Mouse (Mus musculus) myocyte (in vitro differentiated cells): ENCODE data around the gene Wdfy3.

Experiments used
- CEBPB ChIP-seq: IDR thresholded peaks from 2 replicates; pipeline ENCODE4 v1.6.1; 2011; ENCODE audit warnings: mild to moderate bottlenecking, moderate library complexity; ENCODE audit not compliant: poor library complexity, insufficient read depth, severe bottlenecking
- E2F4 ChIP-seq: IDR thresholded peaks from one replicate; pipeline ENCODE4 v1.6.1; 2011; ENCODE audit warnings: mild to moderate bottlenecking, control low read depth, moderate library complexity; ENCODE audit not compliant: insufficient read depth
- MAX ChIP-seq: IDR thresholded peaks from one replicate; pipeline ENCODE4 v1.6.1; 2011; ENCODE audit warnings: low read depth, mild to moderate bottlenecking, control low read depth
- MYOG ChIP-seq, 3 experiments: IDR thresholded peaks; one replicate each; pipeline ENCODE4 v1.6.1; 2011; ENCODE audit warnings: control low read depth in 2 of 3, low read depth in 2 of 3, mild to moderate bottlenecking in 2 of 3; ENCODE audit not compliant: insufficient read length in 2 of 3, control insufficient read depth in 1 of 3, insufficient read depth in 1 of 3
- POLR2A ChIP-seq: IDR thresholded peaks from one replicate; pipeline ENCODE4 v1.6.1; 2011; ENCODE audit warnings: low read depth, mild to moderate bottlenecking, control low read depth, moderate library complexity; ENCODE audit not compliant: insufficient read length
- POLR2AphosphoS2 ChIP-seq: IDR thresholded peaks from one replicate; pipeline ENCODE4 v1.6.1; 2011; ENCODE audit warnings: low read depth, control low read depth; ENCODE audit not compliant: insufficient read length
- REST ChIP-seq: IDR thresholded peaks from one replicate; pipeline ENCODE4 v1.6.1; 2011; ENCODE audit warnings: mild to moderate bottlenecking, control low read depth, moderate library complexity; ENCODE audit not compliant: insufficient read depth, insufficient read length
- SRF ChIP-seq: IDR thresholded peaks from one replicate; pipeline ENCODE4 v1.6.1; 2011; ENCODE audit warnings: low read depth; ENCODE audit not compliant: control insufficient read depth, insufficient read length
- TCF12 ChIP-seq: IDR thresholded peaks from one replicate; pipeline ENCODE4 v1.6.1; 2011; ENCODE audit warnings: mild to moderate bottlenecking, control low read depth; ENCODE audit not compliant: poor library complexity, insufficient read depth, severe bottlenecking
- TCF3 ChIP-seq: IDR thresholded peaks from one replicate; pipeline ENCODE4 v1.6.1; 2011; ENCODE audit warnings: low read depth, control low read depth; ENCODE audit not compliant: insufficient read length
- USF1 ChIP-seq: IDR thresholded peaks from one replicate; pipeline ENCODE4 v1.6.1; 2011; ENCODE audit warnings: low read depth, mild to moderate bottlenecking, control low read depth, moderate library complexity

GRCm38 (mm10) chr5:102112034-102112433 is 42.3 kb upstream of the Wdfy3 start:
- TF ChIP-seq POLR2A (no peak), E2F4 (no peak), MYOG (IDR thresholded peaks at IDR 0.05; ENCODE audit: control insufficient read depth in 1 of 3, insufficient read depth in 1 of 3, insufficient read length in 2 of 3, low read depth in 2 of 3) (no peak), USF1 (no peak), POLR2AphosphoS2 (no peak), MAX (no peak), CEBPB (no peak), TCF12 (no peak), TCF3 (no peak), REST (no peak), SRF (no peak)
